ENCODE assay signal across 9 mouse cellular contexts in genomic region chr7:28570982-28571682, GRCm38 (mm10). TPM values are rescaled to one million over a fixed set of nuclear protein-coding genes. Genes with fewer than 3 reads are reported as not detected.
DNase-seq lines count a peak whose midpoint lies in the region; ATAC-seq and TF ChIP-seq lines count a peak whose summit lies in the region.
"Had no signal": no experiment of that assay in that cellular context is flagged by ENCODE, and none has a peak within 500 bp of the region (broad histone marks: within the 10 kb centered on the region; RNA-seq: fewer than 3 reads in every experiment).

No protein-coding gene starts in this region.

- no peak for TF ChIP-seq CTCF in lung, embryonic 14.5 days (IDR thresholded peaks at IDR 0.05; ENCODE audit: low read depth)

- ATAC-seq in heart, embryonic 14.5 days (ENCODE audit: insufficient number of reproducible peaks, insufficient read depth, low FRiP score, low read depth): no peak
- no peak for ATAC-seq in hindbrain, embryonic 14.5 days (ENCODE audit: low FRiP score)
- peak; percentile 19; the same call in 1 of the 2 replicates for ATAC-seq in lung, embryonic 14.5 days (ENCODE audit: insufficient read depth)

- intact Hi-C loops in heart, postnatal 36 days (cut with DNase I): loop anchor here (2.0 kb wide), 1 partner anchor 16 kb away; no protein-coding TSS in a partner anchor

- no peaks in the 10 kb centered on the region for H3K27me3 ChIP-seq in heart, embryonic 14.5 days (ENCODE audit: control insufficient read depth, insufficient read depth, low read length)
- H3K27me3 ChIP-seq in hindbrain, embryonic 14.5 days (ENCODE audit: control insufficient read depth, insufficient read depth, low read length): no peaks in the 10 kb centered on the region
- H3K27me3 ChIP-seq in lung, embryonic 14.5 days (ENCODE audit: insufficient read depth, low read length): no peaks in the 10 kb centered on the region

- no peaks in the 10 kb centered on the region for H3K9me3 ChIP-seq in heart, embryonic 14.5 days (ENCODE audit: control insufficient read depth, low read length)
- no peaks in the 10 kb centered on the region for H3K9me3 ChIP-seq in hindbrain, embryonic 14.5 days (ENCODE audit: control insufficient read depth, low read length)
- H3K9me3 ChIP-seq in lung, embryonic 14.5 days (ENCODE audit: low read depth, low read length): no peaks in the 10 kb centered on the region

- DNase-seq in heart, postnatal 36 days: no peak
- peak; percentile 57 for DNase-seq in ZHBTc4 (ENCODE audit: low read depth, low spot score)
- DNase-seq in hindbrain, embryonic 14.5 days (ENCODE audit: low spot score): peak; percentile 40
- DNase-seq in lung, embryonic 14.5 days: peak; percentile 86
- no peak for DNase-seq in frontal cortex, postnatal 14 days (ENCODE audit: low spot score in 2 of 2)
- DNase-seq in right cerebral cortex, postnatal 4 days: no peak
- DNase-seq in thymus, postnatal 4 days: no peak

- peak overlapping the region in 1 of 2 experiments; percentile 7; a peak in 2 of 4 replicates for H3K27ac ChIP-seq in heart, embryonic 14.5 days (replicated peaks in 1 of 2; ENCODE audit: control insufficient read depth in 1 of 2, insufficient read depth in 1 of 2, low read depth in 2 of 2, low read length in 2 of 2)
- H3K27ac ChIP-seq in hindbrain, embryonic 14.5 days: no peak overlapping the region; the same call in 1 of the 2 replicates
- peak overlapping the region; percentile 92 for H3K27ac ChIP-seq in lung, embryonic 14.5 days (ENCODE audit: low read depth)

- H3K9ac ChIP-seq in heart, embryonic 14.5 days (ENCODE audit: low read length): peak overlapping the region; percentile 10
- H3K9ac ChIP-seq in hindbrain, embryonic 14.5 days: 0 out of 2 replicates have a peak overlapping the region, but pooled peaks have one; percentile 17
- H3K9ac ChIP-seq in lung, embryonic 14.5 days: peak overlapping the region; percentile 3; the same call in 1 of the 2 replicates

- no peak overlapping the region for H3K4me3 ChIP-seq in heart, embryonic 14.5 days (ENCODE audit: control insufficient read depth in 1 of 2, insufficient read depth in 1 of 2, low read depth in 1 of 2, low read length in 2 of 2)
- no peak overlapping the region for H3K4me3 ChIP-seq in hindbrain, embryonic 14.5 days (replicated peaks; ENCODE audit: low read length)
- no peak overlapping the region for H3K4me3 ChIP-seq in lung, embryonic 14.5 days (ENCODE audit: low read depth, low read length)

- peaks cover 32% of the 10 kb centered on the region for H3K36me3 ChIP-seq in heart, embryonic 14.5 days (ENCODE audit: control insufficient read depth, insufficient read depth, low read length)
- H3K36me3 ChIP-seq in hindbrain, embryonic 14.5 days (replicated peaks; ENCODE audit: control insufficient read depth, insufficient read depth): peaks cover 25% of the 10 kb centered on the region
- peaks cover 24% of the 10 kb centered on the region for H3K36me3 ChIP-seq in lung, embryonic 14.5 days (ENCODE audit: insufficient read depth)

- no peak overlapping the region for H3K4me2 ChIP-seq in heart, embryonic 14.5 days (ENCODE audit: low read length)
- no peak overlapping the region for H3K4me2 ChIP-seq in hindbrain, embryonic 14.5 days (replicated peaks)
- H3K4me2 ChIP-seq in lung, embryonic 14.5 days: peak overlapping the region; percentile 41
- H3K4me2 ChIP-seq: midbrain, embryonic 11.5 days had no signal

- WGBS in heart, embryonic 14.5 days: 37% methylated on average over 5 of the region's 5 CpGs
- 46% methylated on average over 5 of the region's 5 CpGs for WGBS in hindbrain, embryonic 14.5 days
- WGBS in lung, embryonic 14.5 days: 26% methylated on average over 5 of the region's 5 CpGs

- peaks cover 33 to 36% of the 10 kb centered on the region in 2 experiments for H3K4me1 ChIP-seq in heart, embryonic 14.5 days (ENCODE audit: control insufficient read depth in 2 of 2, insufficient read depth in 2 of 2, low read length in 2 of 2)
- no peaks in the 10 kb centered on the region; the same call in 1 of the 2 replicates for H3K4me1 ChIP-seq in hindbrain, embryonic 14.5 days (replicated peaks; ENCODE audit: control insufficient read depth, insufficient read depth, low read length)
- H3K4me1 ChIP-seq in lung, embryonic 14.5 days (ENCODE audit: insufficient read depth): peaks cover 25% of the 10 kb centered on the region

RNA-seq across cellular contexts. Expression of gene Nccrp1, which starts 24.1 kb away (rescaled TPM):
- not detected in 2 replicates for polyA plus RNA-seq in heart, embryonic 14.5 days (2014; fragmentation: Nextera tagmentation; extraction: Ambion mirVana)
- not detected for total RNA-seq in heart, postnatal 36 days (2021)
- 0.12 and 0.13 TPM in 2 replicates for polyA plus RNA-seq in hindbrain, embryonic 14.5 days (2014; fragmentation: Nextera tagmentation; extraction: Ambion mirVana)
- polyA plus RNA-seq in lung, embryonic 14.5 days (2014; fragmentation: Nextera tagmentation; extraction: Ambion mirVana): not detected in 2 replicates
- polyA plus RNA-seq: midbrain, embryonic 11.5 days had no signal

RNA-seq across cellular contexts. Expression of gene Samd4b, which starts 26.8 kb away (rescaled TPM):
- polyA plus RNA-seq in heart, embryonic 14.5 days (2014; fragmentation: Nextera tagmentation; extraction: Ambion mirVana): 23.5 and 25.2 TPM in 2 replicates
- 10 to 100 TPM; 20.5 to 24.5 TPM for total RNA-seq in heart, postnatal 36 days (2021)
- 26.8 and 27.6 TPM in 2 replicates for polyA plus RNA-seq in hindbrain, embryonic 14.5 days (2014; fragmentation: Nextera tagmentation; extraction: Ambion mirVana)
- polyA plus RNA-seq in lung, embryonic 14.5 days (2014; fragmentation: Nextera tagmentation; extraction: Ambion mirVana): 27.9 and 34.0 TPM in 2 replicates

RNA-seq across cellular contexts. Expression of gene Pak4, which starts 26.9 kb away (rescaled TPM):
- 21.1 and 22.1 TPM in 2 replicates for polyA plus RNA-seq in heart, embryonic 14.5 days (2014; fragmentation: Nextera tagmentation; extraction: Ambion mirVana)
- 1 to 10 TPM; 7.3 to 7.4 TPM for total RNA-seq in heart, postnatal 36 days (2021)
- polyA plus RNA-seq in hindbrain, embryonic 14.5 days (2014; fragmentation: Nextera tagmentation; extraction: Ambion mirVana): 13.2 and 14.2 TPM in 2 replicates
- polyA plus RNA-seq in lung, embryonic 14.5 days (2014; fragmentation: Nextera tagmentation; extraction: Ambion mirVana): 46.2 and 52.5 TPM in 2 replicates

RNA-seq across cellular contexts. Expression of gene Sycn, which starts 30.4 kb away (rescaled TPM):
- not detected in 2 replicates for polyA plus RNA-seq in heart, embryonic 14.5 days (2014; fragmentation: Nextera tagmentation; extraction: Ambion mirVana)
- total RNA-seq in heart, postnatal 36 days (2021): not detected
- polyA plus RNA-seq in hindbrain, embryonic 14.5 days (2014; fragmentation: Nextera tagmentation; extraction: Ambion mirVana): not detected in 2 replicates
- not detected in 2 replicates for polyA plus RNA-seq in lung, embryonic 14.5 days (2014; fragmentation: Nextera tagmentation; extraction: Ambion mirVana)
- polyA plus RNA-seq: midbrain, embryonic 11.5 days had no signal

RNA-seq across cellular contexts. Expression of gene Ifnl3, which starts 48.5 kb away (rescaled TPM):
- polyA plus RNA-seq in heart, embryonic 14.5 days (2014; fragmentation: Nextera tagmentation; extraction: Ambion mirVana): not detected in 2 replicates
- total RNA-seq in heart, postnatal 36 days (2021): not detected
- polyA plus RNA-seq in hindbrain, embryonic 14.5 days (2014; fragmentation: Nextera tagmentation; extraction: Ambion mirVana): not detected in 2 replicates
- polyA plus RNA-seq in lung, embryonic 14.5 days (2014; fragmentation: Nextera tagmentation; extraction: Ambion mirVana): not detected in 2 replicates
- polyA plus RNA-seq: midbrain, embryonic 11.5 days had no signal

Comparison
In these comparisons a context has a peak if more than half of its experiments do, and no peak if none do; other contexts are left out.
1. DNase-seq: peak in ZHBTc4 (single experiment), hindbrain, embryonic 14.5 days (single experiment) and lung, embryonic 14.5 days (single experiment); none in heart, postnatal 36 days (0 of 2), frontal cortex, postnatal 14 days (0 of 2), right cerebral cortex, postnatal 4 days (single experiment) and thymus, postnatal 4 days (single experiment).
2. Peak in every context shown above with its lines, with median percentiles within 50 percentile points of each other: H3K9ac ChIP-seq.